Mouse (Mus musculus) brain, adult 2 months (tissue): ENCODE measurements around the gene Tpbpa.
"Not testable (repeated sequence)": the region's sequence is repeated elsewhere in the genome, so short reads cannot be mapped to it uniquely, and the experiment has no call there.

Experiments used
- DNase-seq: peaks from one replicate; pipeline ENCODE4 v3.0.0; 2011; ENCODE audit warnings: low read depth, low spot score

Gene Tpbpa

DNA sequence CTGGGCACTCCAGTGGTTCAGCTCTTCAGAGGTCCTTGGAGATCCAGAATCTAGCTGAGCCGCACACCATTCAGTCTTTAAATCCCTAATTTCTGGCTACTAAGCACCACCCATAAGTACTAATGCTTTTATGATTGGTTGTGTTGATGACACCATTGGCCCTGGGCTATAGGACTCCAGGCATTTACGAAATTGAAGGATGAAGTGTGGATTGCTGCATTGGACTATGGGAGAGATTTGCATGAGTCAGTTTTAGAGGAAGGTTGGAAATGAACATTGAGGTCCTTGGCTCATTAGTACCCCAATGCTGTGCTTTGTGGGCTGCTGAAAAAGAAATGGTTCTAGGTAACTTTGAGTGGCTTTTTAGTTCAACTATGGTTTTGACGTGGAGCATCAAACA is at the start of gene Tpbpa:
Tpbpa (minus strand) TSS at position 101 of the 400 bp plus-strand sequence.
- DNase-seq = not testable (repeated sequence)

DNA sequence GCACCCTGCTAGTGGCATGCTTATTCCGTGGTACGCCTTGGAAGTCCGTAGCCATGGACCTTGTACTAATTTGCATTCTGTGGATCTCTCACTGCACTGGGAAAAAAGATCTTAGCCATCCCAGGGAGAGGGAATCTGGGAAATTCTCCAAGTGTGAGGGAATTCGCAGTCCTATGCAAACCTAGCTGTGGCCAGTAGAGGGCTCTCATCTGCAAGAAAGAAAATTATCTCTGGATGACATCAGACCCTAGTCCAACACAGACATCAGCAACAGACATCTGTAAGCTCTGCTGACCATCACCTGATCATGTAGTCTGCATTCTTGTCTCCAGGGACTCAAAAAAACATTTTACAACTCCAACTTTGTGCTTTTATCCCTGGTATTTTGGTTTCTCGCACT is 45.1 kb upstream of the Tpbpa start:
- DNase-seq = not testable (repeated sequence)

- DNase-seq = not testable (repeated sequence)
Observed at GRCm38 (mm10) chr13:60972319-60972718, 30.5 kb upstream of the Tpbpa start.

- DNase-seq = not testable (repeated sequence)
Observed at GRCm38 (mm10) chr13:60963985-60964384, 22.2 kb upstream of the Tpbpa start.

DNA sequence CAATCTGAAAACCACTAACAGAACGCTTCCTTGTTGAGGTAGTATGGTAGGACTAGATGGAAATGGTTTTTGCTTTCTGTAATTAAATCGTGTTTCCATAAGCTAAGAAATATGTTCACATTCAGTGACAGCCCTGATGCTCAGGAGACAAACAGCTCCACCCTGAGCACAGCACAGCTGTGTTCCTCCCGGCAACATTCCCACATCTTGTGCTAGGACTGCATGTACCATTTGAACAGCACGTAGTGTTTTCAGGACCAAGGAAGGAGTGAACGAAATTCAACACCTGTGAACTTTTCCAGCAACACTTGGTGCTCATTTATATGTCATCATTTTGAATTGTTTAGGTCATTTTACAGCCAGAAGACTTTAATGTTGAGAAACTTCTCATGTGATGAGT is 19.9 kb upstream of the Tpbpa start:
- DNase-seq = no peak

- DNase-seq = no peak
Observed at GRCm38 (mm10) chr13:60936500-60936901, 5.3 kb downstream of the Tpbpa start, which contains the start of the genes Gm49391 and Ctla2a. Gene Gm49391 (minus strand): TSS chr13:60936571. Gene Ctla2a (minus strand): TSS chr13:60936625.

GRCm38 (mm10) chr13:60935490-60935889 is 6.3 kb downstream of the Tpbpa start, which contains the start of gene Gm49393:
Gene Gm49393 (minus strand): TSS chr13:60935590.
- DNase-seq = not testable (repeated sequence)

DNA sequence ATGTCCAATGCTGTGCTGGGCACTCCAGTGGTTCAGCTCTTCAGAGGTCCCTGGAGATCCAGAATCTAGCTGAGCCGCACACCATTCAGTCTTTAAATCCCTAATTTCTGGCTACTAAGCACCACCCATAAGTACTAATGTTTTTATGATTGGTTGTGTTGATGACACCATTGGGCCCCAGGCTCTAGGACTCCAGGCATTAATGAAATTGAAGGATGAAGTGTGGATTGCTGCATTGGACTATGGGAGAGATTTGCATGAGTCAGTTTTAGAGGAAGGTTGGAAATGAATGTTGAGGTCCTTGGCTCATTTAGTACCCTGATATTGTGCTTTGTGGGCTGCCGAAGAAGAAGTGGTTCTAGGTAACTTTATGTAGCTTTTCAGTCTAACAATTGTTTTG is 37.0 kb downstream of the Tpbpa start, which contains the start of gene Tpbpb:
Tpbpb (minus strand) TSS at position 101 of the 400 bp plus-strand sequence.
- DNase-seq = not testable (repeated sequence)

- DNase-seq = peak; percentile 22
Observed at GRCm38 (mm10) chr13:60897328-60897727, 44.5 kb downstream of the Tpbpa start, which contains the start of gene Ctla2b. Gene Ctla2b (minus strand): TSS chr13:60897447.

DNA sequence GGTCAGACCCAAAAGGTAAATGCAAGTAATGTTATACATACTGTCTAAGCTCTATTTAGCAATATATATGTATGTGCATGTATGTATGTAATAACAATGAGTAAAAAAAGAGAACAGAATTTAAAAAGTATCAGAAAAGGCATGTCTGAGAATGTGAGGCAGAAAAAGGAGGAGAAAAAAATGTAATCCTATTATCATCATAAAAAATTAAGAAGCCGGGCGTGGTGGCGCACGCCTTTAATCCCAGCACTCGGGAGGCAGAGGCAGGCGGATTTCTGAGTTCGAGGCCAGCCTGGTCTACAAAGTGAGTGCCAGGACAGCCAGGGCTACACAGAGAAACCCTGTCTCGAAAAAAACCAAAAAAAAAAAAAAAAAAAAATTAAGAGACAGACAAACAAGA is 45.0 kb downstream of the Tpbpa start, which contains the start of gene Gm49392:
Gm49392 (minus strand) TSS at position 101 of the 400 bp plus-strand sequence.
- DNase-seq = not testable (repeated sequence)

GRCm38 (mm10) chr13:60895406-60896160 is 46.2 kb downstream of the Tpbpa start:
- DNase-seq = no peak

- no peak for DNase-seq
Observed at GRCm38 (mm10) chr13:60892301-60892700, 49.5 kb downstream of the Tpbpa start.
